Mouse (Mus musculus): ENCODE measurements around the gene Per2. TPM values are rescaled to one million over a fixed set of nuclear protein-coding genes. Genes with fewer than 3 reads are reported as not detected.

The Per2 gene
- polyA plus RNA-seq, 1 experiment from 2014 or later, result 7.3 TPM

DNA sequence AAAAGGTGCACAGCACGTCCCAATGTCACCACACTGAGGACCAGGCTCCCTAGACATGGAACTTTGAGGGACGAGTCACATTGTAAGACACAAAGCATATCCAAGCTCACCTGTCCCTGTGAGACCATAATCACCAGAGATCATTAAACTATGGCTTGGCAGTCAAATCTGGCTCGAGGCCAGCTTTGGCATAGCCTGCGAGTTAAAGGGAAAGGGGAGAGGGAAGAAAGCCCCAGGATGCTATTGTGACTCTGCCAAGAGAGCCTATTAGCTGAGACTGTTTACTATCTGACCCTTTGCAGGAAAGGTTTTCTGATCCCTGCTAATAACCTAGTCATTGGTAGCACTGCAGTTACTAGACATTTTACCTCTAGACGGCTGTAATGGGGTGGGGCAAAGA, 5.3 kb upstream of the Per2 start:
- H3K9ac ChIP-seq (replicated peaks; ENCODE audit: low read depth), result no peak overlapping the region
- no peak overlapping the region for H3K27ac ChIP-seq (ENCODE audit: low read length)
- peaks cover 8% of the 10 kb centered on the region; the same call in 1 of the 2 replicates for H3K4me1 ChIP-seq (ENCODE audit: insufficient read depth, low read depth, low read length)
- H3K4me3 ChIP-seq (ENCODE audit: low read depth, low read length), result no peak overlapping the region
- H3K4me2 ChIP-seq (replicated peaks; ENCODE audit: low read depth, low read length), result no peak overlapping the region
- H3K9me3 ChIP-seq (ENCODE audit: low read length), result no peaks in the 10 kb centered on the region
- ATAC-seq, result no peak
- no peaks in the 10 kb centered on the region for H3K36me3 ChIP-seq (ENCODE audit: insufficient read depth, low read length)
- no peak for TF ChIP-seq EP300 (IDR thresholded peaks at IDR 0.05)
- WGBS, result 36% methylated on average over 5 of the region's 5 CpGs
- no peaks in the 10 kb centered on the region for H3K27me3 ChIP-seq (replicated peaks; ENCODE audit: insufficient read depth, low read length)
- no peak for DNase-seq (ENCODE audit: low spot score)

DNA sequence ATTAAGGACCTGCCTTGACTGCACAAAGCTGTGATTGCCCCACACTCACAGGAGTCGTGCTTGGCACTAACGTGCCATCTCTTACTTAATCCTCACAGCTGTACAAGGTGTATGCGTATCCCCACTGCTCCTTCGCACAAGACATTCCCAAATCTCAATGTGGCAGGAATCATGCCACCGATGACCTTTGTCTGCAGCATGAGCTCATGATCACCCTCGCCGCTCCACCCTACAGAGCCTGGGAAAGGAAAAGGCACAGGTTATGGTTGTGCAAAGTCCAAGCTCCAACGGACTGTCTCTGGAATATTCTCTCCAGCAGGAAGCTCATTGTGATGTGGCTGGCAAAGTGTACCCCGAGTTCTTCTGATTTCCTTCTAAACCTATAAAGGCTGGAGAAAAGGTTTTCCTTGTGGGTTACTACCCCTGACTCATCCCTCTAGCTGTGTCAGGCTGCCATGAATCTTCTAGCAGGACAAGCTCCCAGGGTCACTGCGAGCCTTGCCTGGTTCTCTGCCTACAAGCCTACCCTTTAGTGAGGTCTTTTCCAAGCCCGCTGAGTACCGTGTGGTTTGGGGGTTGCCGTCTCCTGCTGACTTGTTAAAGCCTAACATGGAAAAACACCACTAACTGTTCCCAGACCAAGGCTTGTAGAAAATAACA, 4.3 kb upstream of the Per2 start:
- 83% methylated on average over 13 of the region's 13 CpGs for WGBS
- Histone ChIP-seq H3K36me3 (ENCODE audit: insufficient read depth, low read length) (no peaks in the 10 kb centered on the region), H3K9me3 (ENCODE audit: low read length) (no peaks in the 10 kb centered on the region), H3K4me3 (ENCODE audit: low read depth, low read length) (no peak overlapping the region), H3K4me1 (ENCODE audit: insufficient read depth, low read depth, low read length) (peaks cover 8% of the 10 kb centered on the region; the same call in 1 of the 2 replicates), H3K9ac (replicated peaks; ENCODE audit: low read depth) (no peak overlapping the region), H3K27me3 (replicated peaks; ENCODE audit: insufficient read depth, low read length) (no peaks in the 10 kb centered on the region), H3K27ac (ENCODE audit: low read length) (no peak overlapping the region), H3K4me2 (replicated peaks; ENCODE audit: low read depth, low read length) (no peak overlapping the region)
- ATAC-seq (no peak), DNase-seq (ENCODE audit: low spot score) (no peak)
- TF ChIP-seq CTCF (IDR thresholded peaks at IDR 0.05) (no peak), EP300 (IDR thresholded peaks at IDR 0.05) (no peak)

DNA sequence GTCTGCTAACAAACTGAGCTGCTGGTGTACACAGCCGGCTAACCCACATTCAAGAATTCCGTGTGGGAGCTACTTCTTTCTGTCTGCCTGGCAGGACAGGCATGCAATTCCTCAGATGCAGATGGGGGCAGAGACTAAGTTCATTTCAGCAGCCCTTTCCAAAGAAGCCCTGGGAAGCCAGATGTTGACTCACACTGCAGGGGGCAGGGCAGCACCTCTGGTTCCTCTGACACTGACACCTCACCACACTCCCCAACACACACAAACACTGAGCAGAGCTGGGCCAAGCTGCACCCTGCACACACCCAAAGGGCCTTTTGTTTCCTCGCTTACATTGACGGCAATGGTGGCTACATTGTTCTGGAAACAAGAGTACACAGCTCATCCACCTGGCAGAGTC, 1.4 kb upstream of the Per2 start:
- Histone ChIP-seq H3K4me1 (ENCODE audit: insufficient read depth, low read depth, low read length) (peaks cover 24% of the 10 kb centered on the region), H3K9me3 (ENCODE audit: low read length) (no peaks in the 10 kb centered on the region), H3K4me2 (replicated peaks; ENCODE audit: low read depth, low read length) (no peak overlapping the region), H3K36me3 (ENCODE audit: insufficient read depth, low read length) (no peaks in the 10 kb centered on the region), H3K27me3 (replicated peaks; ENCODE audit: insufficient read depth, low read length) (no peaks in the 10 kb centered on the region), H3K4me3 (ENCODE audit: low read depth, low read length) (no peak overlapping the region), H3K27ac (ENCODE audit: low read length) (no peak overlapping the region), H3K9ac (replicated peaks; ENCODE audit: low read depth) (no peak overlapping the region)
- 52% methylated on average over 4 of the region's 4 CpGs for WGBS
- no peak for ATAC-seq
- no peak for TF ChIP-seq EP300 (IDR thresholded peaks at IDR 0.05)
- no peak; the same call in 1 of the 2 replicates for TF ChIP-seq CTCF (IDR thresholded peaks at IDR 0.05)
- no peak for DNase-seq (ENCODE audit: low spot score)

DNA sequence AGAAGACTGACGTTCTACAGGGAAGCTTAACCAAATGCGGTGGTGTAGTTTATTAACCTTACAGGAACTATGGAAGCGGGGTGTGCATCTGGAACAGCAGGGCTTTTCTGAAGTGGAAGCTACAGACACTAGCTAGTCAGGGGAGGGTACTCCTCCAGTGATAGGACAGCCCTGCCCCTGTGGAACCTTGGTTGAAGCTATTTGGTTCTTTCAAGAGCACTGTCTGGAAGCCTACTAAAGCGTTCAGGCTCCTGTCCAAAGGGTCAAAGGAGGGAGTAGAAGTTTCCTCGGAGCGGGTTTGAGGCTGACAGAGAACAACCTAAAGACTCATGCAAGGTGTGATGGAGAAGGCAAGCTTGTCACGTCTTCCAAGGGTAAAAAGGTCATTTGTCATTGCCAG, 945 bp upstream of the Per2 start:
- WGBS, result 30% methylated on average over 7 of the region's 7 CpGs
- Histone ChIP-seq H3K36me3 (ENCODE audit: insufficient read depth, low read length) (no peaks in the 10 kb centered on the region), H3K27ac (ENCODE audit: low read length) (no peak overlapping the region), H3K27me3 (replicated peaks; ENCODE audit: insufficient read depth, low read length) (no peaks in the 10 kb centered on the region), H3K4me1 (ENCODE audit: insufficient read depth, low read depth, low read length) (peaks cover 29% of the 10 kb centered on the region), H3K4me2 (replicated peaks; ENCODE audit: low read depth, low read length) (peak overlapping the region; percentile 74), H3K9me3 (ENCODE audit: low read length) (no peaks in the 10 kb centered on the region), H3K4me3 (ENCODE audit: low read depth, low read length) (peak overlapping the region; percentile 83), H3K9ac (replicated peaks; ENCODE audit: low read depth) (no peak overlapping the region)
- TF ChIP-seq EP300 (IDR thresholded peaks at IDR 0.05) (no peak), CTCF (IDR thresholded peaks at IDR 0.05) (no peak)
- ATAC-seq, result no peak
- DNase-seq (ENCODE audit: low spot score), result peak; percentile 4

DNA sequence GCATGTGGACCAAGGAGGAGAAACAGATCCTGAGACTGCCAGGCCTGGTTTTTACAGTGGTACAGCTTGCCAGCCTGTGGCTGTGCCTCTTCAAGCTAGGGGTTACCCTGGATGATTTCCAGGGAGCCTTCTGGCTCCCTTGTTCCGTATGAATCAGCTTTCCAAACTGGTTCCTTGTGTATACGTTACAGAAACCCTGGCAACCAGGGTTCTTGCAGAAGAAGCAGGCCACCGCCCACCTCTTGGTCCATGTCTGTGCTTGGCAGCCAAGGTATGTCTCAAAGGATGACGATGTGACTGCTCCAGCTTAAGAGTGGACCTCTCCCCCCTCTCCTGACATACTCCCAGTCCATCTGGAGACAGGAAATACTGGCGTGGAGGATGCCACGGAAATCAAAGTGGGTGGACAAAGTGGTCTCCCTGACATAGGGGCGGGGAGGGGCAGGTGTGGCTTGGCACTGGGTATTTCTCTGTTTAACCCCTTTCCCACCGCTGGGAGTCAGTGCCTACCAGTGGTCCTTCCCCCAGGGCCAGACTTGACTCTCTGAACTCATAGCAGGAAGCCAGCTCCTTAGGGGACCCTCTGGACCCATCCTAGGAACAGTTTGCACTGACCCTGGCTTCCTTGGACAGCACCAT, 782 bp downstream of the Per2 start:
- no peaks in the 10 kb centered on the region for H3K27me3 ChIP-seq (replicated peaks; ENCODE audit: insufficient read depth, low read length)
- 4% methylated on average over 8 of the region's 8 CpGs for WGBS
- peak overlapping the region; percentile 83 for H3K4me3 ChIP-seq (ENCODE audit: low read depth, low read length)
- H3K27ac ChIP-seq (ENCODE audit: low read length), result peak overlapping the region; percentile 98
- TF ChIP-seq CTCF (IDR thresholded peaks at IDR 0.05) (no peak; the same call in 1 of the 2 replicates), EP300 (IDR thresholded peaks at IDR 0.05) (peak; percentile 93)
- ATAC-seq (peak; percentile 57), DNase-seq (ENCODE audit: low spot score) (peak; percentile 98)
- no peaks in the 10 kb centered on the region for H3K9me3 ChIP-seq (ENCODE audit: low read length)
- H3K9ac ChIP-seq (replicated peaks; ENCODE audit: low read depth), result peak overlapping the region; percentile 96
- peak overlapping the region; percentile 74 for H3K4me2 ChIP-seq (replicated peaks; ENCODE audit: low read depth, low read length)
- peaks cover 40% of the 10 kb centered on the region for H3K4me1 ChIP-seq (ENCODE audit: insufficient read depth, low read depth, low read length)
- no peaks in the 10 kb centered on the region for H3K36me3 ChIP-seq (ENCODE audit: insufficient read depth, low read length)

- no peaks in the 10 kb centered on the region for H3K36me3 ChIP-seq (ENCODE audit: insufficient read depth, low read length)
- peaks cover 41% of the 10 kb centered on the region for H3K4me1 ChIP-seq (ENCODE audit: insufficient read depth, low read depth, low read length)
- H3K27me3 ChIP-seq (replicated peaks; ENCODE audit: insufficient read depth, low read length), result no peaks in the 10 kb centered on the region
- peak overlapping the region; percentile 83 for H3K4me3 ChIP-seq (ENCODE audit: low read depth, low read length)
- DNase-seq (ENCODE audit: low spot score), result peak; percentile 46
- H3K9me3 ChIP-seq (ENCODE audit: low read length), result no peaks in the 10 kb centered on the region
- ATAC-seq, result no peak
- H3K9ac ChIP-seq (replicated peaks; ENCODE audit: low read depth), result peak overlapping the region; percentile 39
- 31% methylated on average over 5 of the region's 5 CpGs for WGBS
- H3K27ac ChIP-seq (ENCODE audit: low read length), result peak overlapping the region; percentile 98
- peak overlapping the region; percentile 74 for H3K4me2 ChIP-seq (replicated peaks; ENCODE audit: low read depth, low read length)
- TF ChIP-seq CTCF (IDR thresholded peaks at IDR 0.05) (no peak), EP300 (IDR thresholded peaks at IDR 0.05) (no peak)
Measured at GRCm38 (mm10) chr1:91457698-91458097, 1.4 kb downstream of the Per2 start.
